Mouse (Mus musculus) E14TG2a.4 (cell line): ENCODE measurements around the gene Ptpra.

ENCODE experiments used
- CTCF ChIP-seq: conservative IDR thresholded peaks from 2 replicates; pipeline ENCODE4 v1.5.1; 2014; ENCODE audit warnings: low read length
- NANOG ChIP-seq: IDR thresholded peaks from 2 replicates; pipeline ENCODE4 v1.6.1; 2014; ENCODE audit warnings: borderline replicate concordance, low read length, mixed read lengths

DNA sequence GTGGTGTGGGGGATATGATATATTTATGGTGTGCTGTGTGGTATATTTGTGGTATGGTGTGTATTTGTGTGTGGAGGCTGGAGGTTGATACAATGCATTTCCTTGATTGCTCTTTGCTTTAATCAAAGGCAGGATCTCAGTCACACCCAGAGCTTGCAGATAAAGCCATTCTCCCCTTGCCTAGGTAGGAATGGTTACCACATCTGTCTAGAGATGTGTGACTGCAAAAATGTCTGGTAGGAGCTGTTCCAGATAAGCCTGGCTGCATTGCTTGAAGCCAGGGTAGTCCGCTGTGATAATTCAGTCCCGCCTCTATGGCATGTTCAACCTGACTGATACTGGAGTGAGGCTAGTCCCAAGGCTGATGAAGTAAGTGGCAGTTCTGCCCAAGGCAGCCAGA lies 19.9 kb downstream of the Ptpra start:
- TF ChIP-seq CTCF (no peak), NANOG (no peak)
